Mouse (Mus musculus) heart, postnatal 0 days (tissue): ENCODE measurements around the gene Robo1. TPM values are rescaled to one million over a fixed set of nuclear protein-coding genes. Genes with fewer than 3 reads are reported as not detected.
A peak's percentile ranks its signal among the peaks of the same experiment; 100 is the strongest.

Experiments used
- ATAC-seq: fragments of 200-750 bp; cut with Nextera tagmentation; 2 replicates; pipeline ENCODE4 v1.8.0; 2017; ENCODE audit warnings: low read depth, moderate number of reproducible peaks, moderate library complexity; ENCODE audit not compliant: insufficient read depth
- DNase-seq: peaks from one replicate; pipeline ENCODE4 v3.0.0-alpha.2; 2016; ENCODE audit warnings: low spot score
- H3K27ac ChIP-seq: fragments of 300-500 bp; sonication (generic); 2 replicates; pipeline ENCODE4 v1.5.1; 2014; ENCODE audit warnings: low read depth, mild to moderate bottlenecking
- H3K27me3 ChIP-seq: fragments of 300-500 bp; sonication (generic); 2 replicates; pipeline ENCODE4 v1.6.1; 2014; ENCODE audit warnings: low read length, mixed read lengths; ENCODE audit not compliant: control insufficient read depth, insufficient read depth
- H3K36me3 ChIP-seq: fragments of 300-500 bp; sonication (generic); replicated peaks from 2 replicates; pipeline ENCODE4 v1.6.1; 2014; ENCODE audit warnings: low read length, mixed read lengths; ENCODE audit not compliant: control insufficient read depth, insufficient read depth
- H3K4me1 ChIP-seq: fragments of 300-500 bp; sonication (generic); 2 replicates; pipeline ENCODE4 v1.6.1; 2014; ENCODE audit warnings: antibody characterized with exemption; ENCODE audit not compliant: control insufficient read depth, insufficient read depth
- H3K4me2 ChIP-seq: fragments of 300-500 bp; sonication (generic); 2 replicates; pipeline ENCODE4 v1.6.1; 2014; ENCODE audit warnings: low read depth, mild to moderate bottlenecking, low read length, moderate library complexity
- H3K4me3 ChIP-seq: fragments of 300-500 bp; sonication (generic); 2 replicates; pipeline ENCODE4 v1.5.1; 2014; ENCODE audit warnings: low read depth, low read length
- H3K9ac ChIP-seq: fragments of 300-500 bp; sonication (generic); replicated peaks from 2 replicates; pipeline ENCODE4 v1.6.1; 2014; ENCODE audit warnings: low read depth, low read length, mixed read lengths
- H3K9me3 ChIP-seq: fragments of 300-500 bp; sonication (generic); replicated peaks from 2 replicates; pipeline ENCODE4 v1.6.1; 2016; ENCODE audit warnings: low read length; ENCODE audit not compliant: control insufficient read depth
- CTCF ChIP-seq: IDR thresholded peaks from 2 replicates; pipeline ENCODE4 v1.5.1; 2016; ENCODE audit warnings: antibody characterized with exemption, control low read depth, low read depth
- EP300 ChIP-seq: IDR thresholded peaks from 2 replicates; pipeline ENCODE4 v1.6.1; 2016; ENCODE audit warnings: antibody characterized with exemption, low read depth
- WGBS: fragments of 180-500 bp; shearing (Covaris S2); extraction: QIAGEN DNeasy Blood & Tissue Kit; methylation state at CpG from one replicate; pipeline ENCODE4 v1.1.7; 2014; 5-methylcytosine and 5-hydroxymethylcytosine counted together
- polyA plus RNA-seq: library from polyadenylated mRNA; unstranded; fragments of >200 nt; fragmentation: Nextera tagmentation; extraction: Ambion mirVana; gene quantifications from 2 replicates; pipeline ENCODE4 v1.2.1, GENCODE M21; 2015
- total RNA-seq: library from RNA; depleted of rRNA; stranded (reverse); fragments of >200 nt; gene quantifications from 2 replicates; pipeline ENCODE4 v1.2.3, GENCODE M21; 2014; ENCODE audit warnings: low replicate concordance

Robo1 gene
- total and polyA plus RNA-seq, 2 experiments from 2014 or later: 2.8 to 4.0 TPM

DNA sequence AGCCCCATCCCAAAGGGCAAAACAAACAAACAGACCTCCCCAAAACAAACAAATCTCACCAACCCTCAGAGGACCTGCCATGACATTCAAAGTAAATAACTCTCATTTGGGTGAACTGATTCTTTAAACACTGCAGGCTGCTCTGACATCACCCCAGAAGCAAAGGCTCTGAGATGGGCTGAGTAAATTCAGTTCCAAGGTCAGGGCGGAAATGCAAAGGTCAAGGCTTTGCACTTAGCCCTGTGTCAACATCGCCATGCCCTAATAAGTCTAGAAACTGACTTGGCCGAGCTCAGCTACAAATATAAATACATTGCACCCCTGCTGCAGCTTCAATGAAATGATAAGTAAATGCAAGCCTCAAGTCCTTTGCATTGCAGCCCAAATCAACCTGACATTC, 379.5 kb downstream of the Robo1 start:
- TF ChIP-seq EP300 (no peak), CTCF (no peak)
- no peak for DNase-seq
- WGBS: 41% methylated on average over 3 of the region's 3 CpGs

DNA sequence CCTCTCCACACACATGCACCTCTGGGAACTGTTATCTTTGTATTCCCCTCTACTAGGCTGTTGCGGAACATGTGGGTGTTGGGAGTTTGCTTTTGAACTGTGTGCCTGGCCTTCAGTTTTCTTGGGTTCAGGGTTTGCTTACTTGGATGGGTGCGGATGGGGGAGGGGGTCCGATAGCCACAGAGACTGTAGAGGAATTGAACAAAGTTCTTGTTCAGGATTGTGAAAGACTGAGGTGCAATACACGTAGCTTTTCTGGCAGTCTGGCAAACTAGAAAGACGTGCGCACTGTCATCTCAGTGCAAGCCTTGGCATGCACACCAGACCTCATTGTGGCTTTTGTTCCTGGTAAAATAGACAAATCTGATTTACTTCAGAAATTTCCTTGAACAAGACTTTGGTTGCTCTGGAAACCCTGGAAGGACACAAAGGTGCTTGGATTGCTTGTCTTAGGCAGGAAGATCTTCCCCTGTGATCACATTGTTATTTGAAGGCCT, 380.1 kb downstream of the Robo1 start:
- DNase-seq: no peak
- H3K27me3 ChIP-seq: no peaks in the 10 kb centered on the region
- no peak overlapping the region for H3K27ac ChIP-seq
- H3K9me3 ChIP-seq: no peaks in the 10 kb centered on the region
- 87% methylated on average over 6 of the region's 6 CpGs for WGBS
- no peaks in the 10 kb centered on the region for H3K36me3 ChIP-seq
- ATAC-seq: no peak
- TF ChIP-seq CTCF (no peak), EP300 (no peak)
- H3K4me2 ChIP-seq: no peak overlapping the region
- H3K4me3 ChIP-seq: no peak overlapping the region
- H3K4me1 ChIP-seq: no peaks in the 10 kb centered on the region
- H3K9ac ChIP-seq: no peak overlapping the region

More for the DNA sequence above, 379.5 kb downstream of the Robo1 start:
- no peaks in the 10 kb centered on the region for H3K4me1 ChIP-seq
- H3K4me3 ChIP-seq: no peak overlapping the region
- H3K9ac ChIP-seq: no peak overlapping the region
- no peaks in the 10 kb centered on the region for H3K36me3 ChIP-seq
- no peaks in the 10 kb centered on the region for H3K9me3 ChIP-seq
- no peak overlapping the region for H3K4me2 ChIP-seq
- no peaks in the 10 kb centered on the region for H3K27me3 ChIP-seq
- ATAC-seq: no peak
- no peak overlapping the region for H3K27ac ChIP-seq

- no peak for DNase-seq
- no peaks in the 10 kb centered on the region for H3K36me3 ChIP-seq
- H3K9me3 ChIP-seq: no peaks in the 10 kb centered on the region
- 60% methylated on average over 3 of the region's 3 CpGs for WGBS
- no peak overlapping the region for H3K27ac ChIP-seq
- no peaks in the 10 kb centered on the region for H3K4me1 ChIP-seq
- H3K27me3 ChIP-seq: no peaks in the 10 kb centered on the region
- no peak for ATAC-seq
- H3K4me2 ChIP-seq: no peak overlapping the region
- no peak overlapping the region for H3K4me3 ChIP-seq
- TF ChIP-seq EP300 (no peak), CTCF (peak; percentile 48)
- no peak overlapping the region for H3K9ac ChIP-seq
Observed at GRCm38 (mm10) chr16:72691909-72692308, 383.8 kb downstream of the Robo1 start.

DNA sequence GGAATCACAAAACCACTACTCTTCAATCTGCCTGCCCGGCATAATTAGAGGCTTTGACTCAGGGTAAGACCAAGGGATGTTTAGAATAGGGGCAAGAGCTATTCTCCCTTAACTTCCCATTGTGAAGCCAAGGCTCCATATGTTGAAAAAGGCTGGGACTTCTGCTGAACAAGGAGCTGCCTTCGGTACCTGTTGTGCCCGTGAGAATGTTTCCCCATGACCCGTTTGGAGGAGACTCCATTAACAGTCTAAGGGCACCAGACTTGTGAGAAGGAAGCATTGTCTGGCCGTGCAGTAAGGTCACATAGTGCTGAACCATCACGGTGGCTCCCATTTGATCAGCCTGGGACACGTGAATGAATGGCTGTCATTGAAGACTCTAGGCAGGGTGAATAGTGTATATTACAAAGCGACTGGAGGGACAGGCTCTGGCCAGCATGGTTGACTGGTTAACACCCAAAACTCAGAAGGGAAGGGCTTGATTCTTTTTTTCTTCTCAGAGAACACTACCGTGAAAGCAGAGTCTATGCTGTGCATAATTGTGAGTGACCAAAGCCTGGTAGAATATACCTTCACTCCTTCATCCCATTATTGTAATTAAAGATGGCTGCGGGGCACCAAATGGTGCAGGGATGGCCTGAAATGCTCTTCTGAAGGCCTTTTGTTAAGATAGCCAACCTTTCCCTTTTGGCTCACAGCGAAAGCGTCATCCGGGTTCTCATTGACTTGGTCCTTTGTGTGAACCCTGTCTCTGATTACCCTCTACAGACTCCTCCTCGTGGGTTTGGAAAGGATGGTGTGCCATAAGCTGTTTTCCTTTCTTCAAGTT, 385.6 kb downstream of the Robo1 start:
- DNase-seq (no peak), ATAC-seq (no peak)
- WGBS: 77% methylated on average over 14 of the region's 14 CpGs
- TF ChIP-seq CTCF: no peak
- no peak for TF ChIP-seq EP300
- no peak overlapping the region for H3K4me2 ChIP-seq
- no peaks in the 10 kb centered on the region for H3K27me3 ChIP-seq
- no peak overlapping the region for H3K4me3 ChIP-seq
- H3K27ac ChIP-seq: no peak overlapping the region
- H3K36me3 ChIP-seq: no peaks in the 10 kb centered on the region
- H3K4me1 ChIP-seq: no peaks in the 10 kb centered on the region
- no peaks in the 10 kb centered on the region for H3K9me3 ChIP-seq
- no peak overlapping the region for H3K9ac ChIP-seq

DNA sequence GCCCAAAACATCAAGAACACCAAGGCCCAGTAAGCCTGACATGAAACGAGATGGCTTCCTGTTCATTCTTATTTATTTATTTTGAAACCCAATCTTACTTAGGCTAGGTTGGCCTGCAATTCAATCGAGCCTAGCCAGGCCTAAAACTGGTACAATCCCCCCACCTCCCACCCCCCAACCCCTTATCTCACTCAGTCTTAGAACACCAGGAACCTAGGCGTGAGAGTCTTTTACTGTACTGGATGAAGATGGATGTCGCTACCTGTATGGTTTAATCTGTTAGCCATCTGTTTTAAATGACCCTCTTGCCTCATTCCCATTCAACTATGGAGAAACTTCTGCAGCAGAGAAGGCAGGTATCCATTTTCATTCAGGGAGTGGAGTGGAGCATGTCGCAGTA, 386.7 kb downstream of the Robo1 start:
- Histone ChIP-seq H3K4me3 (no peak overlapping the region), H3K36me3 (no peaks in the 10 kb centered on the region), H3K27me3 (no peaks in the 10 kb centered on the region), H3K4me2 (no peak overlapping the region), H3K27ac (no peak overlapping the region), H3K9me3 (no peaks in the 10 kb centered on the region), H3K9ac (no peak overlapping the region), H3K4me1 (no peaks in the 10 kb centered on the region)
- DNase-seq (no peak), ATAC-seq (no peak)
- TF ChIP-seq CTCF: no peak
- no peak for TF ChIP-seq EP300
- 69% methylated on average over 5 of the region's 5 CpGs for WGBS
